Mouse (Mus musculus): Measurements from ENCODE around the gene Traf5.

DNA sequence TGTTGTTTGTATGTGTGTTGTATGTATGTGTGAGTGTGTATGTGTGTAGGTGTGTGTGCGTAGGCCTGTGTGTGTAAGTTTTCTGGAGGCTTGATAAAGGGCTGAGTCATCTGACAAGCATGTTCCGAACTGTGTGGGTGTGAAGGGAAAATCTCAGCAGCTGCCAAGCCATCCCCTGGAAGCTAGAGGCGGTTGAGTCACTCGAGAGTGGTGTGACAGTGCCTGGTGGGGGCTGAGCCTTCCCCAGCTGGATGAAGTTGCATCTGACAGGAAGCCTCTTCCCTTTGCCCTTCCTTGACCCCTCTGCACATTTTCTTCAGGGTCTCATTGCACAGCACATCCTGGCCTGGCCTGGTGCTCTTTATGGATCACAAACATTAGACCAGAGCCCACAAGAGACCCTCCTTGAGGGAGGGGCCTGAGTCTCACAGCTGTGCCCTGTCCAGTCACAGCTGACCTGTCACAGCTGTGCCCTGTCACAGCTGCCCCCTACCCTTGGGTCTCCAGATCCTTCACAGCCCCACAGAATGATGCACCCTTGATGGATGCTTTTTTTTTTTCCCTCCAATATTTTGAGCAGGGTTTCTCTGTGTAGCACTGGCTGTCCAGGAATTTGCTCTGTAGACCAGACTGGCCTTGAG lies 30.6 kb downstream of the Traf5 start:
- no peak for TF ChIP-seq CTCF (IDR thresholded peaks at IDR 0.05; ENCODE audit: insufficient read depth, low read length)
- TF ChIP-seq POLR2A (IDR thresholded peaks at IDR 0.05; ENCODE audit: borderline replicate concordance, extremely low read depth, low read depth, low read length) = no peak
